Mouse (Mus musculus) embryonic facial prominence, embryonic 14.5 days (tissue): ENCODE results near the gene Espl1. TPM values are rescaled to one million over a fixed set of nuclear protein-coding genes. Genes with fewer than 3 reads are reported as not detected.

ENCODE experiments used
- ATAC-seq: fragments of 200-750 bp; cut with Nextera tagmentation; 2 replicates; pipeline ENCODE4 v1.8.0; 2017; ENCODE audit warnings: low read depth, moderate number of reproducible peaks, moderate TSS enrichment
- DNase-seq: peaks from one replicate; pipeline ENCODE4 v3.0.0-alpha.2; 2015; ENCODE audit warnings: low spot score
- H3K27ac ChIP-seq: fragments of 300-500 bp; sonication (generic); replicated peaks from 2 replicates; pipeline ENCODE4 v1.5.1; 2014; ENCODE audit warnings: low read depth, mild to moderate bottlenecking, low read length, moderate library complexity
- H3K27me3 ChIP-seq: fragments of 300-500 bp; sonication (generic); replicated peaks from 2 replicates; pipeline ENCODE4 v1.6.1; 2014; ENCODE audit warnings: low read length; ENCODE audit not compliant: control insufficient read depth, insufficient read depth
- H3K36me3 ChIP-seq: fragments of 300-500 bp; sonication (generic); 2 replicates; pipeline ENCODE4 v1.6.1; 2014; ENCODE audit warnings: low read length, mixed read lengths; ENCODE audit not compliant: control insufficient read depth, insufficient read depth
- H3K4me1 ChIP-seq: fragments of 300-500 bp; sonication (generic); 2 replicates; pipeline ENCODE4 v1.6.1; 2014; ENCODE audit warnings: antibody characterized with exemption, low read length; ENCODE audit not compliant: control insufficient read depth, insufficient read depth
- H3K4me2 ChIP-seq: fragments of 300-500 bp; sonication (generic); 2 replicates; pipeline ENCODE4 v1.6.1; 2014; ENCODE audit warnings: low read depth, mild to moderate bottlenecking, low read length, moderate library complexity, mixed read lengths
- H3K4me3 ChIP-seq: fragments of 300-500 bp; sonication (generic); 2 replicates; pipeline ENCODE4 v1.5.1; 2014; ENCODE audit warnings: low read depth, mild to moderate bottlenecking, low read length
- H3K9ac ChIP-seq: fragments of 300-500 bp; sonication (generic); 2 replicates; pipeline ENCODE4 v1.6.1; 2014; ENCODE audit warnings: low read depth, mild to moderate bottlenecking, low read length, moderate library complexity, mixed read lengths
- H3K9me3 ChIP-seq: fragments of 300-500 bp; sonication (generic); 2 replicates; pipeline ENCODE4 v1.6.1; 2016; ENCODE audit warnings: low read length; ENCODE audit not compliant: control insufficient read depth
- WGBS: fragments of 180-500 bp; shearing (Covaris S2); extraction: QIAGEN DNeasy Blood & Tissue Kit; methylation state at CpG from one replicate; pipeline ENCODE4 v1.1.7; 2014; 5-methylcytosine and 5-hydroxymethylcytosine counted together
- polyA plus RNA-seq: library from polyadenylated mRNA; unstranded; fragments of >200 nt; fragmentation: Nextera tagmentation; extraction: Ambion mirVana; gene quantifications from 2 replicates; pipeline ENCODE4 v1.2.1, GENCODE M21; 2014

The Espl1 gene
- polyA plus RNA-seq, 1 experiment from 2014 or later = 22.4 TPM

DNA sequence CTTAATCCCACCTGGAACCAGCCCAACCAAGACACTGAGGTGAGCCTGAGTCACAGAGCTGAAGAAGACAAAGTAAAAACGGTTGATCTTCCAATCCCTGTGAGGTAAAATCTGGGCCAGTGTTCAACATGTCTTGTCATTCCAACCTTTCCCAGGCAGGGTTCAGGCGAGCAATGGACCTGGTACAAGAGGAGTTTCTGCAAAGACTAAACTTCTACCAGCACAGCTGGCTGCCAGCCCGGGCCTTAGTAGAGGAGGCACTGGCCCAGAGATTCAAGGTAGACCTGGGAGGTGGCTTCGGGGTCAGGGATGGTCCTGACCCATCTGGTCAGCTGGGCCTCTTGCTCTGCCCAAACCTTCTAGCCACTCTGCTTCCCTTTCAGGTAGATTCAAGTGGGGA, 40.9 kb downstream of the Espl1 start:
- no peak overlapping the region for H3K27ac ChIP-seq
- H3K4me3 ChIP-seq = no peak overlapping the region
- H3K4me1 ChIP-seq = peaks cover 11% of the 10 kb centered on the region
- DNase-seq = no peak
- H3K27me3 ChIP-seq = no peaks in the 10 kb centered on the region
- H3K36me3 ChIP-seq = peaks cover 74% of the 10 kb centered on the region
- no peak overlapping the region for H3K9ac ChIP-seq
- 85% methylated on average over 4 of the region's 4 CpGs for WGBS
- H3K9me3 ChIP-seq = no peaks in the 10 kb centered on the region
- no peak overlapping the region for H3K4me2 ChIP-seq
- no peak for ATAC-seq

GRCm38 (mm10) chr15:102339612-102340011, 43.5 kb downstream of the Espl1 start:
- Histone ChIP-seq H3K4me3 (no peak overlapping the region), H3K4me1 (no peaks in the 10 kb centered on the region), H3K4me2 (no peak overlapping the region), H3K9me3 (no peaks in the 10 kb centered on the region), H3K9ac (no peak overlapping the region; the same call in 1 of the 2 replicates), H3K36me3 (peaks cover 79% of the 10 kb centered on the region), H3K27me3 (no peaks in the 10 kb centered on the region), H3K27ac (no peak overlapping the region)
- no peak for ATAC-seq
- WGBS = 62% methylated on average over 3 of the region's 5 CpGs
- no peak for DNase-seq

GRCm38 (mm10) chr15:102341580-102341979, 45.5 kb downstream of the Espl1 start:
- 11% methylated on average over 1 of the region's 1 CpGs for WGBS
- no peak for ATAC-seq

GRCm38 (mm10) chr15:102344490-102344889, 48.4 kb downstream of the Espl1 start:
- no peak overlapping the region for H3K27ac ChIP-seq
- no peak overlapping the region for H3K4me3 ChIP-seq
- no peak for ATAC-seq
- no peaks in the 10 kb centered on the region for H3K9me3 ChIP-seq
- WGBS = 95% methylated on average over 3 of the region's 3 CpGs
- DNase-seq = no peak
- no peaks in the 10 kb centered on the region for H3K4me1 ChIP-seq
- H3K9ac ChIP-seq = no peak overlapping the region
- H3K4me2 ChIP-seq = no peak overlapping the region
- peaks cover 57% of the 10 kb centered on the region for H3K36me3 ChIP-seq
- no peaks in the 10 kb centered on the region for H3K27me3 ChIP-seq

More at GRCm38 (mm10) chr15:102341580-102341979, 45.5 kb downstream of the Espl1 start:
- H3K27ac ChIP-seq = no peak overlapping the region
- H3K9ac ChIP-seq = no peak overlapping the region
- H3K4me2 ChIP-seq = no peak overlapping the region
- no peak overlapping the region for H3K4me3 ChIP-seq
- no peaks in the 10 kb centered on the region for H3K9me3 ChIP-seq
- no peaks in the 10 kb centered on the region for H3K4me1 ChIP-seq
- DNase-seq = peak; percentile 28
- peaks cover 78% of the 10 kb centered on the region for H3K36me3 ChIP-seq
- no peaks in the 10 kb centered on the region for H3K27me3 ChIP-seq

- Histone ChIP-seq H3K9ac (no peak overlapping the region), H3K27ac (no peak overlapping the region), H3K4me2 (no peak overlapping the region), H3K4me3 (no peak overlapping the region), H3K27me3 (no peaks in the 10 kb centered on the region), H3K36me3 (peaks cover 46% of the 10 kb centered on the region), H3K4me1 (peaks cover 7% of the 10 kb centered on the region), H3K9me3 (no peaks in the 10 kb centered on the region)
- WGBS = 74% methylated on average over 4 of the region's 4 CpGs
- ATAC-seq (no peak), DNase-seq (no peak)
Observed at GRCm38 (mm10) chr15:102346444-102346843, 50.4 kb downstream of the Espl1 start.

DNA sequence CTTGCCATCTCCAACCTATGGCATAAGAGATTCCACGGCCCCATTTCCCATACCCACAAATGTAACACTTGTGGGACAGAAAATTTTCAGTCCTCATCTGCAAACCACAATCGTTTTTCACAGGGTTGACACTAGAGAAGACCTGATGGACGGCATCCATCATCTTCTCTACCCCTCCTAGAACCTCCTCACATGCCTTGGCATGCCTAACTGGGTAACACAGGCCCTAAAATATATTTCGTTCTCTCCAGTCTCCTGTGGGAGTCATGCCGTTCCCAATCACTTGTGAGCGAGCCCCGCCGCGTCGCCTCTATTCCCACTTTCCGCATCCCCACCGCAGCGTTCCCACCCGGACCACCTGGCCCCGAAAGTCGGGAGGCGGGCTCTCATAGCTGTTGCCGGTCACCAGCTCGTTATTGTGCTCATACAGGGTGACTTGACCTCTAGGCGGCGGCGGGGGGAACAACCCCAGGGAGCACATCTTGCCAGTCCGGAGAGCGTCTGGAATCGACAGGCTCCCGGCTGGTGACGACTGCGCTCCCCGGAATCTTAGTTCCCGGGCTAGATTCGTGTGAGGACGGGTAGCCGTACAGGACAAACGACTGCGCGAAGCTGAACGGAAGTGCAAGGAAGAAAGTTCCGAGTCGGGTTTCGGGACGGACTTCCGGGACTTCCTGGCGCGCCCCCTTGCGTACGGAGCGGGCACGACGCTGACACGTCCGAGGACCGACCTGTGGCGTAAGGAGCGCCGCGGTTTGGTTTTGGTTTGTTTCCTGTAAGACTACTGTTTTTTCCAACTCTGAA, 54.3 kb downstream of the Espl1 start, which contains the start of gene Aaas:
TSS of gene Aaas (minus strand) at position 634 of the 804 bp plus-strand sequence.
- Histone ChIP-seq H3K27me3 (no peaks in the 10 kb centered on the region), H3K36me3 (peaks cover 20% of the 10 kb centered on the region), H3K27ac (peak within 1 kb of the TSS; percentile 66; the same call in 1 of the 2 replicates), H3K9me3 (no peaks in the 10 kb centered on the region), H3K4me1 (peaks cover 12% of the 10 kb centered on the region), H3K9ac (peak within 1 kb of the TSS; percentile 76), H3K4me3 (peak within 1 kb of the TSS; percentile 68), H3K4me2 (peak within 1 kb of the TSS; percentile 72)
- WGBS = under 1% methylated on average over 56 of the region's 56 CpGs
- ATAC-seq = peak; percentile 90
- peak; percentile 98 for DNase-seq

DNA sequence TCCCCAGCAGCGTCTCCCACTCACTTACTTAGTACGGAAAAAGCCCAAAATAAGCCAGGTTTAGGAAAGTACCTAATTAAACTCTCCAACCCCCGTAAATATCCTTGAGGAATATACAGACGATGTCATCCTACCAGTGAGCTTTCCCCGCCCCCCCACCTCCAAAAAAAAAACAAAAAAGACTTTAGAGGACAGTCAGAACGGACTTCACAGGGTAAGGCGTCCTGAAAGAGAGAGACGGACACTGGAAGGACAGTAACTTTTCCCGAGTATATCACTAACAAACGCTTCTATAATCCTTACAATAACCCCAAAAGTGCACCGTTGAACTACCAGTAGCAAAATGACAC, 54.9 kb downstream of the Espl1 start:
- ATAC-seq (peak; percentile 19; the same call in 1 of the 2 replicates), DNase-seq (no peak)
- 8% methylated on average over 11 of the region's 11 CpGs for WGBS
- Histone ChIP-seq H3K36me3 (peaks cover 14% of the 10 kb centered on the region), H3K9ac (peak overlapping the region; percentile 76), H3K4me1 (peaks cover 14% of the 10 kb centered on the region), H3K27me3 (0 out of 2 replicates have a peak, but pooled peaks cover 2% of the 10 kb centered on the region), H3K4me3 (peak overlapping the region; percentile 68), H3K4me2 (peak overlapping the region; percentile 72), H3K9me3 (no peaks in the 10 kb centered on the region), H3K27ac (peak overlapping the region; percentile 66; the same call in 1 of the 2 replicates)

DNA sequence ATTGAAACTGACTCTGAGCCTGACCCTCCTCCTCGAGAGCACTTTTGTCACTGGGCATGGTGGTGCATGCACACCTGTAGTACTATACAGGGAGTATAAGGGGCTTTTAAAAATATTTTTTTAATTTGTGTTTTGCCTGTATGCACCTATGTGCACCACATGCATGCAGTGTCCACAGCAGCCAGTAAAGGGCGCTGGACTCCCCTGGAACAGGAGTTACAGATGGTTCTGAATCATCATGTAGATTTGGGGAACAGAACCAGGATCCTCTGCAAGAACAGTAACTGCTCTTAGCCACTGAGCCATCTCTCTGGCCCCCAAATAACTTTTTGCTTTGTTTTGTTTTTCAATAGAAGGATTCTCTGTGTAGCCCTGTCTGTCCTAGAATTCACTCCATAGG, 56.1 kb downstream of the Espl1 start:
- H3K4me2 ChIP-seq = no peak overlapping the region
- DNase-seq = no peak

DNA sequence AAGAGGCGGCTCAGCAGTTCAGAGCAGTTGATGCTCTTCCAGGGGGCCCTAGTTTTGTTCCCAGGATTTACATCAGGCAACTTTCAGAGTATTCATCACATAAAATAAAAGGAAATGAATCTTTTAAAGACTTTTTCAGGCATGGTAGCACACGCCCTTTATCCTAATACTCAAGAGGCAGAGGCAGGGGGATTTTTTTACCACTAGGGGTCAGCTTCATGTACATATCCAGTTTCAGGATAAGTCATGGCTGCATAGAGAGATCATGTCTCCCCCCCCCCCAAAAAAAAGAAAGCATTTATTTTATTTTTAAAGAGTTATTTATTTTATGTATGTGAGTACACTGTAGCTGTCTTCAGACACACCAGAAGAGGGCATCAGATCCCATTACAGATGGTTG, 57.9 kb downstream of the Espl1 start:
- peaks cover 39% of the 10 kb centered on the region for H3K4me1 ChIP-seq
- H3K9ac ChIP-seq = no peak overlapping the region
- no peak overlapping the region for H3K4me2 ChIP-seq
- 79% methylated on average over 2 of the region's 2 CpGs for WGBS
- no peaks in the 10 kb centered on the region for H3K36me3 ChIP-seq
- DNase-seq = no peak
- no peak overlapping the region for H3K27ac ChIP-seq
- peaks cover 25% of the 10 kb centered on the region for H3K27me3 ChIP-seq
- no peaks in the 10 kb centered on the region for H3K9me3 ChIP-seq
- H3K4me3 ChIP-seq = no peak overlapping the region
- ATAC-seq = no peak

More for the DNA sequence above, 56.1 kb downstream of the Espl1 start:
- no peaks in the 10 kb centered on the region for H3K9me3 ChIP-seq
- peaks cover 9% of the 10 kb centered on the region for H3K27me3 ChIP-seq
- peaks cover 2% of the 10 kb centered on the region for H3K36me3 ChIP-seq
- no peak overlapping the region for H3K4me3 ChIP-seq
- no peak overlapping the region for H3K9ac ChIP-seq
- peaks cover 22% of the 10 kb centered on the region for H3K4me1 ChIP-seq
- no peak for ATAC-seq
- 53% methylated on average over 2 of the region's 2 CpGs for WGBS
- H3K27ac ChIP-seq = no peak overlapping the region
